Mouse (Mus musculus) CD4-positive helper T cell, adult 2 months (primary cell): ENCODE results near the gene Cdc40.

Experiments
- DNase-seq: peaks from one replicate; pipeline ENCODE4 v3.0.0-alpha.2; 2012; ENCODE audit warnings: low read depth, missing footprints, low spot score

Cdc40 gene

GRCm38 (mm10) chr10:40882831-40883643, at the start of gene Cdc40, which contains the start of gene Wasf1:
Gene Cdc40, minus strand, starts transcription at chr10:40883311.
Gene Wasf1, plus strand, starts transcription at chr10:40883475.
- DNase-seq, result peak; percentile 95

- DNase-seq, result no peak
Observed at GRCm38 (mm10) chr10:40919464-40919863, 36.4 kb upstream of the Cdc40 start.

GRCm38 (mm10) chr10:40918669-40919440, 35.7 kb upstream of the Cdc40 start:
- no peak for DNase-seq

GRCm38 (mm10) chr10:40915240-40915639, 32.1 kb upstream of the Cdc40 start:
- no peak for DNase-seq

DNA sequence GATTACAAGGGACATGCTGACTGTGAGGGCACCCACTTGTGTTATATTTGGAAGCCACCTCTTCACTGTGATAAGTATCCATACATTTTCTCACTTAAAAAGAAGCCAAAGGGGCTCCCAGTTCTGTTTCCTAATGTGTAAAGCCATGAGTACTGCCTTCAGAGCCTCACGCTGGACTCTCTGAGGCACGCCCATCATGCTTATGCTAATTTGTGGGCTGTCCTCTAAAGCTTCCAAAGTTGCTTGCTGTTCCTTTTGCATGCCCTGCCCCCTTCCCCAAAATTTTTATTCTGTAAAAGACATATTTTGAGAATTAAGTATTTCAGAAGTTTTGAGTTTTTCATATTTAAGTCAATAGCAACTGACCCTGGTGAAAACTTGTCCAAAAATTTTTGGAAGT, 27.7 kb upstream of the Cdc40 start:
- DNase-seq, result no peak

DNA sequence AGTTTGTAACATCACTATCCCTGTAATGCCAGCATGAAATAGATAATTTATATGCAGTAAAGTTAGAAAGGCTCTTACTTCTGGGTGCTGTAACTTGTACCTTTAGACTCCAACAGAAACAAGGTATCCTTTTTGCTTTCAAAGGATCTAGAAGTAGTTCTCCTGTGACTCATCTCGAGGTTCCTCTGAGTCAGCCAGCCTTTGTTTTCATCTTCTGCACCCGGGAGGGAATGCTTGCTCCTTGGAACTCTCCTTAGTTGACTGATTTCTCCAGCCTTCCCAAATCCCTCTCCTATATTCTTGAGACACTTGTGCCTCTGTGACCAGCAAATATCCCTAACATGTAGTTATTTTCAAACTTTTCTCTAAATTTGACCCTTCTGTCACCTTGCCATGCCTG, 25.5 kb upstream of the Cdc40 start:
- no peak for DNase-seq

GRCm38 (mm10) chr10:40906802-40907201, 23.7 kb upstream of the Cdc40 start:
- DNase-seq, result no peak

- no peak for DNase-seq
Observed at GRCm38 (mm10) chr10:40906131-40906530, 23.0 kb upstream of the Cdc40 start.

DNA sequence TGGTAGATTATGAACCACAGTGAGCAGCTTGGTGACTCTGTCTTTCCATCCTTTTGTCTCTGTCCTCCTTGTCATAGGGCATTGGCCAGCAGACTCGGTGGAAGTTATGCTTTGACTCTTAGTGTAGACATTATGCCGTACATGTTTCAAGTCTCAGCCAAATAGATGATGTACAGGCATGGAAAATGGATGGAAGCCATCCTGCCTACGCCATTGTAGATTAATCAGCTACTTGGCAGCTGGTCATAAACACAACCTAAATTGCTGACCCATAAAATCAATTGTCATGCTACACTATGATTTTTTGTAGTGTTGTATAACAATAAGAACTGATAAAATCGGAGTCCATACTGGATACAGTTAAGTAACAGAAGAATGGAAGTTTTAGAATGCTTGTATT, 18.7 kb upstream of the Cdc40 start:
- DNase-seq, result no peak

- no peak for DNase-seq
Observed at GRCm38 (mm10) chr10:40896656-40897055, 13.5 kb upstream of the Cdc40 start.

DNA sequence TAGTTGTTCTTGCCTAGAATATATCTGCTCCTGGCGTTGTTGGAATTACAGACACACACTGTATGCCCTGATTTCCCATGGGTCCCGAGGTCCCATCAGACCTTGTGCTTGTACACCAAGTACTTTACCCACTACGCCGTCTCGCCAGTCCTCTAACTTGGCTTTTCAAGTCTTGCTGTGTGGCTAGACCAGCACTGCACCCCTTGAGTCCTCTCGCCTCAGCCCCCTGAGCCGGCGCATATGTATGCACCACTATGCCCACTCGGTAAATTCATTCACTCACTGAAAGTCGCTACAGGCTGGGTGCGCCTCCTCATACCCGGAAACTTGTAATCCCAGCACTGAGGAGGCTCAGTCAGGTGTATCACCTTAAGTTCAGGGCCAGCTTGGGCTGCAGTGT, 12.7 kb upstream of the Cdc40 start:
- no peak for DNase-seq

DNA sequence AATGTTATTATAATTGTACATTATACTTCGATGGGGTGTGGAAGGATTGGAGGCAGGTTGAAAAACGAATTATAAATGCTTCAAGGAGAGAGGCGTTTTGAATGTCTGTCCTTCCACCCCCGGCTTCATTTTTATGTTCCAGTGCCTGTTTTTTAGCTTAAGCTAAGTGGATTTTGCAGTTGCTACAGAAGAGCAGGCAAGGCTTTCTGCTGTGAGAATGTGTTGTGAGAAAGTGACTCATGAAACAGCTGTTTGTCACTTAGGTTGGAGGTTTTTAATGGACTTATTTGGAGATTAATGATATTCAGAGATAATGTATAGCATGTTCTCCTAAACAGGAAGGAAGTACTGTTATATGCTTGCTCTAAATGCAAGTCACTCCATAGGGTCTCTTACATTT, 6.0 kb upstream of the Cdc40 start:
- DNase-seq, result no peak

DNA sequence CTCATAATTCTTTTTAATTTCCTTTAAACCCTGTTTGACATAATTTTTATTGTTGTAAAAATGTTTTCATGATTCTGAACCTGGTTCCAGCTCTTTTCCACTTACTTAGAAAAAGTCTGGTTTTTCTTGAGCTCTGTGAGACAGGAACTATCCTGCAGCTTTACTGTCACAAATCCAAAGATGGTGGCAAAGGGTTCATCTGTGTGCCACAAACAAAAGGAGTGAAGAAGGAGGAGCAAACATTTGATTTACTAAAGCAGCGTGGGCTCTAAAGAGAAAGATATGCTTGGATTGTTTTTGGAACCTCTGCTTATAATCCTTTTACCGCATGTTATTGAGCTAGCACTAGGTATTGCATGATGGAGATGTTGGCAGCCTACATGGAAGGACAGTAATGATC, 4.2 kb upstream of the Cdc40 start:
- no peak for DNase-seq

GRCm38 (mm10) chr10:40885432-40885831, 2.3 kb upstream of the Cdc40 start:
- no peak for DNase-seq

DNA sequence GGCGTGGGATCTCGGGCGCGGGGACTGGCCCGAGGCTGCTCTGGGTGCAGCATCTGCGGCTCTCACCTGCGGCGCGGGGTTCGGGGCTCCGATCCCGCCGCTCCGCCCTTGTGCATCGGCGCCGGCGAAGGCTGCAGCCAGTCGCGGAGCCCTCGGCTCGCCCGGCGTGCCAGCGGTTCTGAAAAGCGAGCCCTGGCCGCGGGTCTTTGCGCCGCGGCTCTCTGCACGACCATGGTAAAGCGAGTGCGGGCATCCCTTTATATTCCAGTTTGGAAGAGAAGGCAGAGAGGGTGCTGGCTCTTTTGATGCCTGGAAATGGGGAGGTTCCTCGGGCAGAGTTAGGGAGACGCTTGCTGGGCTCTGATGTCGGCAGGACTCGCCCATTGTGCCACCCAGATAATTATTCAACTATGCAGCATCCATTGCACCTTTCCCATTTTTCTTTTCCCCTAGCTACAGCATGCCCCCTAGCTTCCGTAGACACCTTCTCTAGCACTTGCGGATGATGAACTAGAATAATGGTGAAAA, 1.2 kb upstream of the Cdc40 start:
- peak; percentile 35 for DNase-seq

DNA sequence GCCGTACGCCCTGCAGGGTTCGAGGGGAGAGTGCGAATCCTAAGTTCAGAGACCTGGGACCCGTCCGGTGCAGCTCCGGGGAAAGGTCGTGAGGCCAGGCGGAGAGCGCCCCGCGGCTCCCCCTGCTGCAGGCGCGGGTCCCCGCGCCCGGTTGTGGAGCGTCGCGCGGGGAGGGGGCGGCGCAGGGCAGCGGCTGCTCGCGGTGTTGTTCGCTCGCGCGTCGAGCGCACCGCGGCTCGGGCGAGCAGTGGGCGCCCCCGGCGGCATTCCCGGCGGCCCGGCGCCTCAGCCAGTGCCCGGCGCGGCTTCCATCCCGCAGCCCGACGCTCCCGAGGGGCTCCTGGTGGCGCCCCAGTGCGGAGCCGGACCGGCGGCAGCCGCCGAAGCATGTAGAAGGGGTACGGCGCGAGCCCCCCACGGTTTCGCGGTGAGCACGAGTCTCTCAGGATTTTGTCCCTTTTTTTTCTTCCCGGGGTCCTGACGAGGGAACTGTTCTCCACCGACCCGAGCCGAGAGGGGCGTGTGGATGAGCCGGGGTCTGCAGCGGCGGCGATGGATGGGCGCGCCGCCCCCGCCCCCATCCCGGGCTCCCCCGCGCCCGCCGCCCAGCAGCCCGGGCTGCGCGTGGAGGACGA, 650 bp upstream of the Cdc40 start:
- DNase-seq, result no peak

DNA sequence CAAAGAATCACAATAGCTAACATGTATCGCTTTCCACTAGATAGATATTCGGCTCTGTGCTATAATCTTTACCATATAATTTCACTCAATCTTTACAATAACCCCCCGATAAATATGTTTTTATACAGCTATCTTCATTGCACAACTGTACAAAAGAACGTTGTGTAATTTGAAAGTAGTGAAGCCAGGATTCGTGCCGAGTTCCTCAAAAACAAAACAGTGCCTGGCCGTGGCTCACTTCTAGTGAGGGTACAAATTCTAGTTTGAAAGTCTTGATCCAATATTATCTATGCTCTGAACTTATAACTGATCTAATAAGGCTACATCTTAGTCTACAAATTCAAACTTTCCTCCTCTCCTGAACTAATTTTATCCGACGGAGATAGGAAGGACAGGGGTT, 778 bp downstream of the Cdc40 start:
- DNase-seq, result no peak

DNA sequence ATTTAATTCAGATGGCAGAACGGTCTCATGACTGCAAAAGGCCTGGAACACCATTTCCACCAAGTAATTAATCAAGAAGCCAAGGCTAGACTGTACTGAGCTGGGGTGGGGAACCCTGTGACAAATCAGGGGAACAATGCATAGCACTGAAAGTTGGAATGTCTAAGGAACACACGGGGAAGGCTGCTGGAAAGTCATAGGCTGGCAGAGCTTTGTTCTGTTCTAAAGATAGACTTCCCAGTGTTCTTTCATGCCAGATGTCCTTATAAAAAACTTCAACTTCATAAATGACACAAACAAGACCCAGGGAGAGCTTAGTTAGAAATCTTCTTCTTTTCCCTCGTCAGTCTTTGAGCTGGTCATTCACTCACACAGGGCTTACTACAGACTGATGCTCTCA, 1.9 kb downstream of the Cdc40 start:
- no peak for DNase-seq

GRCm38 (mm10) chr10:40879969-40880368, 3.1 kb downstream of the Cdc40 start:
- DNase-seq, result no peak

- peak; percentile 64 for DNase-seq
Observed at GRCm38 (mm10) chr10:40878246-40878645, 4.9 kb downstream of the Cdc40 start.

GRCm38 (mm10) chr10:40872052-40872451, 11.1 kb downstream of the Cdc40 start:
- DNase-seq, result no peak

DNA sequence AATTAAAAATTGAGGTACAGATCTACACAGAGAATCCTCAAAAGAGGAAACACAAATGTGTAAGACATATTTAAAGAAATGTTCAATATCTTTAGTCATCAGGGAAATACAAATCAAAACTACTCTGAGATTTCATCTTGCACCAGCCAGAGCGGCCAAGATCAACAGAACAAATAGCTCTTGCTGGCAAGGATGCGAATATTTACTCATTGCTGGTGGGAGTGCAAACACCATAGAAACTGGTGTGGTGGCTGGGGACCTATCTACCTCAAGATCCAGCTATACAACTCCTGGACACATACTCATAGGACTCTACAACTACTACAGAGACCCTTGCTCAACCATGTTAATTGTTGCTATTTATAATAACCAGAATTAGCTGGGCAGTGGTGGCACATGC, 11.8 kb downstream of the Cdc40 start:
- no peak for DNase-seq
